Mouse (Mus musculus): Measurements from ENCODE around the gene Usp16. TPM values are rescaled to one million over a fixed set of nuclear protein-coding genes. Genes with fewer than 3 reads are reported as not detected.
"Not testable (repeated sequence)": the region's sequence is repeated elsewhere in the genome, so short reads cannot be mapped to it uniquely, and the experiment has no call there.

The Usp16 gene
- polyA plus RNA-seq, 1 experiment from 2014 or later, result 24.9 TPM

GRCm38 (mm10) chr16:87486739-87487138 lies 32.2 kb downstream of the Usp16 start:
- no peak overlapping the region for H3K27ac ChIP-seq
- no peaks in the 10 kb centered on the region for H3K4me1 ChIP-seq (replicated peaks)
- no peak overlapping the region for H3K9ac ChIP-seq
- 88% methylated on average over 5 of the region's 5 CpGs for WGBS (ENCODE audit: insufficient replicate concordance)
- DNase-seq (no peak), ATAC-seq (ENCODE audit: low read depth) (no peak)
- H3K4me3 ChIP-seq (replicated peaks), result no peak overlapping the region
- H3K4me2 ChIP-seq, result no peak overlapping the region
- H3K36me3 ChIP-seq, result peaks cover 94% of the 10 kb centered on the region
- no peaks in the 10 kb centered on the region for H3K9me3 ChIP-seq (replicated peaks)
- no peaks in the 10 kb centered on the region for H3K27me3 ChIP-seq

GRCm38 (mm10) chr16:87488605-87489004 lies 34.1 kb downstream of the Usp16 start:
- no peaks in the 10 kb centered on the region for H3K9me3 ChIP-seq (replicated peaks)
- no peak overlapping the region for H3K27ac ChIP-seq
- H3K4me1 ChIP-seq (replicated peaks), result no peaks in the 10 kb centered on the region
- no peak overlapping the region for H3K4me3 ChIP-seq (replicated peaks)
- 62% methylated on average over 2 of the region's 2 CpGs for WGBS (ENCODE audit: insufficient replicate concordance)
- peaks cover 98% of the 10 kb centered on the region for H3K36me3 ChIP-seq
- ATAC-seq (ENCODE audit: low read depth), result no peak
- H3K9ac ChIP-seq, result no peak overlapping the region
- no peak overlapping the region for H3K4me2 ChIP-seq
- H3K27me3 ChIP-seq, result no peaks in the 10 kb centered on the region
- no peak for DNase-seq

GRCm38 (mm10) chr16:87492191-87492792 lies 37.8 kb downstream of the Usp16 start:
- 85% methylated on average over 12 of the region's 12 CpGs for WGBS (ENCODE audit: insufficient replicate concordance)
- not testable (repeated sequence) for H3K9me3 ChIP-seq (replicated peaks); H3K27ac ChIP-seq; ATAC-seq (ENCODE audit: low read depth); H3K27me3 ChIP-seq; H3K9ac ChIP-seq; H3K4me3 ChIP-seq (replicated peaks); H3K4me2 ChIP-seq; DNase-seq
- H3K4me1 ChIP-seq (replicated peaks), result peaks cover 21% of the 10 kb centered on the region
- H3K36me3 ChIP-seq, result peaks cover 71% of the 10 kb centered on the region

GRCm38 (mm10) chr16:87494955-87495655 lies 40.6 kb downstream of the Usp16 start:
- DNase-seq (no peak), ATAC-seq (ENCODE audit: low read depth) (peak; percentile 47)
- Histone ChIP-seq H3K4me1 (replicated peaks) (peaks cover 27% of the 10 kb centered on the region), H3K4me2 (peak overlapping the region; percentile 86), H3K36me3 (peaks cover 43% of the 10 kb centered on the region), H3K9ac (peak overlapping the region; percentile 97), H3K4me3 (replicated peaks) (peak overlapping the region; percentile 96), H3K27ac (peak overlapping the region; percentile 87), H3K27me3 (no peaks in the 10 kb centered on the region), H3K9me3 (replicated peaks) (no peaks in the 10 kb centered on the region)
- under 1% methylated on average over 38 of the region's 39 CpGs for WGBS (ENCODE audit: insufficient replicate concordance)

- Histone ChIP-seq H3K36me3 (peaks cover 35% of the 10 kb centered on the region), H3K9me3 (replicated peaks) (no peaks in the 10 kb centered on the region), H3K27me3 (no peaks in the 10 kb centered on the region), H3K4me3 (replicated peaks) (peak within 1 kb of the TSS; percentile 96), H3K4me1 (replicated peaks) (peaks cover 34% of the 10 kb centered on the region), H3K4me2 (peak within 1 kb of the TSS; percentile 86), H3K9ac (peak within 1 kb of the TSS; percentile 97), H3K27ac (peak within 1 kb of the TSS; percentile 87)
- WGBS (ENCODE audit: insufficient replicate concordance), result under 1% methylated on average over 48 of the region's 48 CpGs
- ATAC-seq (ENCODE audit: low read depth) (peak; percentile 92), DNase-seq (peak; percentile 96)
Observed at GRCm38 (mm10) chr16:87495716-87496447, 41.4 kb downstream of the Usp16 start, which contains the start of gene Cct8. Cct8 (minus strand) TSS chr16:87495873.

GRCm38 (mm10) chr16:87496728-87497127 lies 42.2 kb downstream of the Usp16 start:
- H3K4me1 ChIP-seq (replicated peaks), result peaks cover 42% of the 10 kb centered on the region
- DNase-seq (no peak), ATAC-seq (ENCODE audit: low read depth) (no peak)
- H3K4me2 ChIP-seq, result peak overlapping the region; percentile 86
- peaks cover 26% of the 10 kb centered on the region for H3K36me3 ChIP-seq
- H3K27me3 ChIP-seq, result no peaks in the 10 kb centered on the region
- H3K9ac ChIP-seq, result peak overlapping the region; percentile 77; the same call in 1 of the 2 replicates
- no peaks in the 10 kb centered on the region for H3K9me3 ChIP-seq (replicated peaks)
- whole genome bisulfite sequencing (ENCODE audit: insufficient replicate concordance), result 75% methylated on average over 2 of the region's 2 CpGs
- peak overlapping the region; percentile 96 for H3K4me3 ChIP-seq (replicated peaks)
- H3K27ac ChIP-seq, result peak overlapping the region; percentile 39; the same call in 1 of the 2 replicates

- Histone ChIP-seq H3K9ac (peak overlapping the region; percentile 77), H3K27me3 (no peaks in the 10 kb centered on the region), H3K4me3 (replicated peaks) (no peak overlapping the region), H3K36me3 (peaks cover 22% of the 10 kb centered on the region), H3K4me1 (replicated peaks) (peaks cover 43% of the 10 kb centered on the region), H3K9me3 (replicated peaks) (no peaks in the 10 kb centered on the region), H3K4me2 (peak overlapping the region; percentile 86), H3K27ac (no peak overlapping the region)
- 76% methylated on average over 6 of the region's 6 CpGs for WGBS (ENCODE audit: insufficient replicate concordance)
- ATAC-seq (ENCODE audit: low read depth), result no peak
- no peak for DNase-seq
Observed at GRCm38 (mm10) chr16:87497171-87497570, 42.7 kb downstream of the Usp16 start.

GRCm38 (mm10) chr16:87499556-87499955 lies 45.1 kb downstream of the Usp16 start:
- no peak for DNase-seq
- WGBS (ENCODE audit: insufficient replicate concordance), result 72% methylated on average over 6 of the region's 6 CpGs
- Histone ChIP-seq H3K36me3 (no peaks in the 10 kb centered on the region), H3K9me3 (replicated peaks) (no peaks in the 10 kb centered on the region), H3K27ac (no peak overlapping the region), H3K4me2 (no peak overlapping the region), H3K4me1 (replicated peaks) (peaks cover 35% of the 10 kb centered on the region), H3K27me3 (no peaks in the 10 kb centered on the region), H3K9ac (no peak overlapping the region), H3K4me3 (replicated peaks) (no peak overlapping the region)
- no peak for ATAC-seq (ENCODE audit: low read depth)

- WGBS (ENCODE audit: insufficient replicate concordance), result 36% methylated on average over 13 of the region's 13 CpGs
- H3K9ac ChIP-seq, result no peak overlapping the region
- H3K4me1 ChIP-seq (replicated peaks), result peaks cover 30% of the 10 kb centered on the region
- no peaks in the 10 kb centered on the region for H3K9me3 ChIP-seq (replicated peaks)
- H3K27ac ChIP-seq, result no peak overlapping the region
- H3K36me3 ChIP-seq, result no peaks in the 10 kb centered on the region
- no peaks in the 10 kb centered on the region for H3K27me3 ChIP-seq
- no peak overlapping the region for H3K4me2 ChIP-seq
- H3K4me3 ChIP-seq (replicated peaks), result no peak overlapping the region
- ATAC-seq (ENCODE audit: low read depth) (peak; percentile 74), DNase-seq (peak; percentile 29)
Observed at GRCm38 (mm10) chr16:87501304-87502078, 47.0 kb downstream of the Usp16 start.

GRCm38 (mm10) chr16:87511706-87512105 lies 57.2 kb downstream of the Usp16 start:
- 65% methylated on average over 5 of the region's 5 CpGs for WGBS (ENCODE audit: insufficient replicate concordance)
- Histone ChIP-seq H3K9ac (no peak overlapping the region), H3K4me1 (replicated peaks) (0 out of 2 replicates have a peak, but pooled peaks cover 4% of the 10 kb centered on the region), H3K4me2 (no peak overlapping the region), H3K27me3 (no peaks in the 10 kb centered on the region), H3K36me3 (no peaks in the 10 kb centered on the region), H3K9me3 (replicated peaks) (no peaks in the 10 kb centered on the region), H3K4me3 (replicated peaks) (no peak overlapping the region), H3K27ac (no peak overlapping the region)
- no peak for ATAC-seq (ENCODE audit: low read depth)
- DNase-seq, result no peak

- Histone ChIP-seq H3K4me1 (replicated peaks) (0 out of 2 replicates have a peak, but pooled peaks cover 3% of the 10 kb centered on the region), H3K4me3 (replicated peaks) (no peak overlapping the region), H3K9ac (no peak overlapping the region), H3K9me3 (replicated peaks) (no peaks in the 10 kb centered on the region), H3K27me3 (no peaks in the 10 kb centered on the region), H3K27ac (no peak overlapping the region), H3K36me3 (no peaks in the 10 kb centered on the region), H3K4me2 (no peak overlapping the region)
- 80% methylated on average over 14 of the region's 14 CpGs for WGBS (ENCODE audit: insufficient replicate concordance)
- no peak for ATAC-seq (ENCODE audit: low read depth)
- no peak for DNase-seq
Observed at GRCm38 (mm10) chr16:87512331-87512730, 57.8 kb downstream of the Usp16 start.
